Mouse (Mus musculus) CH12.LX (cell line): ENCODE data around the gene Msrb2. TPM values are rescaled to one million over a fixed set of nuclear protein-coding genes. Genes with fewer than 3 reads are reported as not detected.

ENCODE experiments used
- DNase-seq: peaks from one replicate; pipeline ENCODE4 v3.0.0-alpha.2; 2013; ENCODE audit errors: extremely low read depth
- H3K27ac ChIP-seq: 2 replicates; pipeline ENCODE4 v1.5.1; 2012; ENCODE audit warnings: low read depth, mild to moderate bottlenecking, control low read depth, moderate library complexity; ENCODE audit not compliant: insufficient read depth
- H3K27me3 ChIP-seq: replicated peaks from 2 replicates; pipeline ENCODE3; 2012; ENCODE audit warnings: inconsistent platforms
- H3K36me3 ChIP-seq, 2 experiments: replicated peaks in 1 of 2; 2 replicates each; pipeline versions ENCODE3 to v1.6.1; 2012; ENCODE audit warnings: inconsistent platforms in 1 of 2, low read length in 1 of 2, mild to moderate bottlenecking in 1 of 2, mixed read lengths in 1 of 2, moderate library complexity in 1 of 2; ENCODE audit not compliant: control insufficient read depth in 1 of 2, insufficient read depth in 1 of 2
- H3K4me1 ChIP-seq, 2 experiments: 2 replicates each; pipeline ENCODE4 v1.6.1; 2012; ENCODE audit warnings: inconsistent platforms in 1 of 2, moderate library complexity in 1 of 2; ENCODE audit not compliant: insufficient read depth in 2 of 2, control insufficient read depth in 1 of 2
- H3K4me2 ChIP-seq: 2 replicates; pipeline ENCODE4 v1.6.1; 2012; ENCODE audit warnings: low read depth, mild to moderate bottlenecking, control low read depth; ENCODE audit not compliant: poor library complexity, insufficient read depth, severe bottlenecking
- H3K4me3 ChIP-seq, 3 experiments: fragments of 150-350 bp in 1 of 3; sonication (generic) in 1 of 3; replicated peaks in 1 of 3; 2 replicates each; pipeline versions ENCODE3 to v1.5.1; 2011 to 2012; ENCODE audit warnings: low read depth in 2 of 3, low read length in 2 of 3, mild to moderate bottlenecking in 2 of 3, moderate library complexity in 2 of 3, control low read depth in 1 of 3, improper control_type of control experiment in 1 of 3, inconsistent platforms in 1 of 3, mixed read lengths in 1 of 3; ENCODE audit not compliant: poor library complexity in 1 of 3
- H3K79me2 ChIP-seq: replicated peaks from 2 replicates; pipeline ENCODE4 v1.6.1; 2012; ENCODE audit warnings: mild to moderate bottlenecking, moderate library complexity; ENCODE audit not compliant: control insufficient read depth, poor library complexity, insufficient read depth, severe bottlenecking; ENCODE audit errors: extremely low read depth
- H3K9ac ChIP-seq: 2 replicates; pipeline ENCODE4 v1.6.1; 2012; ENCODE audit warnings: low read depth, mild to moderate bottlenecking, control low read depth, moderate library complexity; ENCODE audit not compliant: insufficient read depth
- H3K9me3 ChIP-seq: replicated peaks from 2 replicates; pipeline ENCODE3; 2012; ENCODE audit warnings: low read length, inconsistent platforms, mixed read lengths
- CHD2 ChIP-seq: IDR thresholded peaks from 2 replicates; pipeline ENCODE4 v1.6.1; 2011; ENCODE audit warnings: low read length, improper control_type of control experiment
- CTCF ChIP-seq, 2 experiments: IDR thresholded peaks in 1 of 2; conservative IDR thresholded peaks in 1 of 2; 2 replicates each; pipeline ENCODE4 v1.5.1; 2011 to 2012; ENCODE audit warnings: low read depth in 2 of 2, low read length in 2 of 2, improper control_type of control experiment in 1 of 2, inconsistent platforms in 1 of 2, mild to moderate bottlenecking in 1 of 2, moderate library complexity in 1 of 2
- E2F4 ChIP-seq: IDR thresholded peaks from 2 replicates; pipeline ENCODE4 v1.6.1; 2011; ENCODE audit warnings: low read depth, low read length, improper control_type of control experiment; ENCODE audit not compliant: insufficient replicate concordance
- ETS1 ChIP-seq: conservative IDR thresholded peaks from 2 replicates; pipeline ENCODE4 v1.6.1; 2012; ENCODE audit warnings: low read depth, mild to moderate bottlenecking, inconsistent platforms, low read length, improper control_type of control experiment, moderate library complexity
- GABPA ChIP-seq: IDR thresholded peaks from 2 replicates; pipeline ENCODE4 v1.6.1; 2012; ENCODE audit warnings: low read depth, low read length, improper control_type of control experiment, inconsistent platforms; ENCODE audit not compliant: insufficient replicate concordance
- HCFC1 ChIP-seq: IDR thresholded peaks from 2 replicates; pipeline ENCODE4 v1.6.1; 2012; ENCODE audit warnings: low read depth, mild to moderate bottlenecking, inconsistent platforms, low read length, improper control_type of control experiment
- KAT2A ChIP-seq: IDR thresholded peaks from 2 replicates; pipeline ENCODE4 v1.6.1; 2012; ENCODE audit warnings: low read length, improper control_type of control experiment, inconsistent platforms; ENCODE audit not compliant: insufficient replicate concordance
- MAFK ChIP-seq: IDR thresholded peaks from 2 replicates; pipeline ENCODE4 v1.6.1; 2011; ENCODE audit warnings: low read length, improper control_type of control experiment; ENCODE audit not compliant: insufficient replicate concordance
- MAZ ChIP-seq: IDR thresholded peaks from 2 replicates; pipeline ENCODE4 v1.6.1; 2012; ENCODE audit warnings: low read depth, mild to moderate bottlenecking, inconsistent platforms, low read length, improper control_type of control experiment, moderate library complexity
- MEF2A ChIP-seq: IDR thresholded peaks from 2 replicates; pipeline ENCODE4 v1.6.1; 2014; ENCODE audit warnings: low read depth, mild to moderate bottlenecking, inconsistent platforms, low read length, improper control_type of control experiment, borderline replicate concordance
- MYC ChIP-seq: IDR thresholded peaks from 2 replicates; pipeline ENCODE4 v1.6.1; 2011; ENCODE audit warnings: low read depth, mild to moderate bottlenecking, improper control_type of control experiment, low read length
- PAX5 ChIP-seq: IDR thresholded peaks from 2 replicates; pipeline ENCODE4 v1.6.1; 2012; ENCODE audit warnings: low read length, inconsistent platforms, mixed read lengths
- POLR2AphosphoS2 ChIP-seq: IDR thresholded peaks from 2 replicates; pipeline ENCODE4 v1.6.1; 2011; ENCODE audit warnings: low read depth, low read length, improper control_type of control experiment
- RAD21 ChIP-seq: IDR thresholded peaks from 2 replicates; pipeline ENCODE4 v1.6.1; 2011; ENCODE audit warnings: low read depth, mild to moderate bottlenecking, low read length, improper control_type of control experiment, moderate library complexity
- SIN3A ChIP-seq: IDR thresholded peaks from 2 replicates; pipeline ENCODE4 v1.6.1; 2012; ENCODE audit warnings: low read length, improper control_type of control experiment, inconsistent platforms
- SMC3 ChIP-seq: IDR thresholded peaks from 2 replicates; pipeline ENCODE4 v1.6.1; 2011; ENCODE audit warnings: low read depth, low read length, improper control_type of control experiment
- TBP ChIP-seq: conservative IDR thresholded peaks from 2 replicates; pipeline ENCODE4 v1.6.1; 2011; ENCODE audit warnings: low read depth, low read length, improper control_type of control experiment
- USF1 ChIP-seq: IDR thresholded peaks from 2 replicates; pipeline ENCODE4 v1.6.1; 2014; ENCODE audit warnings: low read depth, mild to moderate bottlenecking, inconsistent platforms, low read length, improper control_type of control experiment
- ZC3H11A ChIP-seq: IDR thresholded peaks from 2 replicates; pipeline ENCODE4 v1.6.1; 2012; ENCODE audit warnings: low read depth, mild to moderate bottlenecking, inconsistent platforms, low read length, improper control_type of control experiment
- ZKSCAN1 ChIP-seq: IDR thresholded peaks from 2 replicates; pipeline ENCODE4 v1.6.1; 2012; ENCODE audit warnings: low read depth, inconsistent platforms, low read length, improper control_type of control experiment, borderline replicate concordance
- dilution Hi-C: fragments of 300-500 bp; cut with MboI; formaldehyde crosslinking; loops from 2 replicates; pipeline ENCODE4 v1.14.3; 2020; ENCODE audit warnings: low sequenced_read_pairs; ENCODE audit not compliant: extremely low pct_unique_long_range_greater_than_20kb, extremely low pct_ligation_motif_present
- in situ Hi-C: fragments of 300-500 bp; cut with MboI; formaldehyde crosslinking; loops from 3 replicates; pipeline ENCODE4 v1.14.3; 2019; ENCODE audit warnings: low sequenced_read_pairs, low pct_ligation_motif_present, low pct_unique_long_range_greater_than_20kb, mixed read lengths
- polyA plus RNA-seq: library from polyadenylated mRNA; unstranded; fragments of >175 nt; gene quantifications from 2 replicates; pipeline ENCODE4 v1.2.1, GENCODE M21; 2012; ENCODE audit warnings: low read depth; ENCODE audit not compliant: insufficient read length
- total RNA-seq, 2 experiments: library from RNA; depleted of rRNA; stranded (reverse); fragments of 300-350 nt in 1 of 2; fragments of >200 nt in 1 of 2; gene quantifications; 2 replicates each; pipeline ENCODE4 v1.2.3; 2012 to 2014

Gene Msrb2
- total and polyA plus RNA-seq, 3 experiments, result 9.0 to 27.8 (median 21.6) TPM

DNA sequence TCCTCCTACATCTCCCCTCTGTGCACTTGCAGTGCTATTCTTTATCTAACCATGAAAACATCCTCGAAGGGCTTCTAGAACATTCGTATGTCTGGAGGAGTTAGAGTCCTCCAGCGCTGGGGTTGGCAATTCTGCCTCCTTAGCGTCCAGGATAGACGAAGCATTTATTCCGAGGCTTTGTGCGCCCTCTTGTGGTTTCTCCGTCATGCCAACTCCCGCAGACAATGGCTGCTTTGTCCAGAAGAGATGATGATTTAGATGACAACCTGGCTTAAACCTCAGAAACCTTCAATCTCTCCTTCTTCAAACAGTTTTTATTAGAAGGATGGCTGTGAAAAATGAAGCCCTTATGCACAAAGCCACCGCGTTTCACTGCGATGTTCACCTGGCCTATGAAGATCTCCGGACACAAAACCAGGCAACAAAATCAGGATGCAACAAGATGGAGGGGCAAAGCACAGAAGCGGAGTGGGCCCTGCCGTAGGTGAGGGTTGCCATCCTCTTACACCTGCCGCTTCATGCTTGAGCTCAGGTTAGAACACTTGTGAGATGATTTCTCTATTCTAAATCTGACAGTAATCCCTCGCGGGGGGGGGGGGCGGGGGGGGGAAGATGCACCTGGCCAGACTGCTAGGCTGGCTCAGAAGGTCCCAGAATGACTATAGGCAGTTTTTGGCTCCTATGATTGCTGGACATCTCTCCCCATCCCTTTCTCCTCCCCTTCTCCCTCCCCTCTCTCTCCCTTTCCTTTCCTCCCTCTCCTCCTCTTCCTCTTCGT is 26.4 kb upstream of the Msrb2 start:
- no peaks in the 10 kb centered on the region for H3K36me3 ChIP-seq
- dilution Hi-C loops, result no loop called here
- DNase-seq, result peak; percentile 86
- no peaks in the 10 kb centered on the region for H3K27me3 ChIP-seq
- no peak overlapping the region for H3K4me3 ChIP-seq
- H3K9ac ChIP-seq, result no peak overlapping the region
- peak overlapping the region; percentile 62; the same call in 1 of the 2 replicates for H3K4me2 ChIP-seq
- peaks cover 2 to 9% of the 10 kb centered on the region in 2 experiments; a peak in 3 of 4 replicates for H3K4me1 ChIP-seq
- no peak overlapping the region for H3K27ac ChIP-seq
- TF ChIP-seq RAD21, result peak; percentile 88
- peak; percentile 69 to 87; a peak in 3 of 4 replicates for TF ChIP-seq CTCF (conservative IDR thresholded peaks at IDR 0.05 in 1 of 2, IDR thresholded peaks at IDR 0.05 in 1 of 2; ENCODE audit: low read depth in 2 of 2, low read length in 2 of 2)
- no peak for TF ChIP-seq KAT2A
- TF ChIP-seq SMC3, result peak; percentile 78
- no peaks in the 10 kb centered on the region for H3K79me2 ChIP-seq
- in situ Hi-C loops, result loop anchor here (25.0 kb wide), 1 partner anchor 483 kb away; no protein-coding TSS in a partner anchor
- no peaks in the 10 kb centered on the region for H3K9me3 ChIP-seq

DNA sequence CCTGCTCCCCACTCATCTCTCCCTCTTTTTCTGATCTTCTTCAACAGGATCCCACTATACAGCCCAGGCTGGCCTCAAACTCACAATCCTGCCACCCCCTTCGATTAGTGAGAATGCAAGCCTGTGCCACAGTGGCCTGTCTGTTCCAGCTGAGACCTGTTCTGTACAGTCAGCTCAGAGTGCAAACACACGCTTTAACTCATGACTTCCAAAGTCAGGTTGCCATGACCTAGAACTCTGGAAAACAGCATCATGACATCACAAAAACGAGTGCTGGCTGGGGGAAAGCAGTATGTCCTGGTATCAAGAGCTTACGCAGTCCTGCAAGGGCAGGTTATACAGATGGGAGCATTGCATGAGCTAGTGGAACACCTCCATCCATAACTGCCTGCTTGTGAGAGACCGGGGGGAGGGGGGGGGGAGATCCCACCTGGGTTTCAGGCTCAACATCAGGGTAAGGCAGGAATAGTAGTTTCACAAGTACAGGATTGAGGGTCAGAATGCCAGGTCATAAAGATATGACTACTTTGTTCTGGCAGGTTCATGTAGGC is 25.8 kb upstream of the Msrb2 start:
- H3K36me3 ChIP-seq, result no peaks in the 10 kb centered on the region
- H3K79me2 ChIP-seq, result no peaks in the 10 kb centered on the region
- TF ChIP-seq USF1 (no peak), MAZ (no peak), E2F4 (no peak), MEF2A (no peak), RAD21 (no peak)
- no peak overlapping the region for H3K4me2 ChIP-seq
- peaks cover 2 to 9% of the 10 kb centered on the region in 2 experiments; a peak in 3 of 4 replicates for H3K4me1 ChIP-seq
- no peaks in the 10 kb centered on the region for H3K9me3 ChIP-seq
- in situ Hi-C loops (loop anchor here (25.0 kb wide), 1 partner anchor 483 kb away; no protein-coding TSS in a partner anchor), dilution Hi-C loops (no loop called here)
- no peak overlapping the region for H3K9ac ChIP-seq
- H3K4me3 ChIP-seq, result no peak overlapping the region
- no peak overlapping the region for H3K27ac ChIP-seq
- DNase-seq, result no peak
- no peaks in the 10 kb centered on the region for H3K27me3 ChIP-seq

DNA sequence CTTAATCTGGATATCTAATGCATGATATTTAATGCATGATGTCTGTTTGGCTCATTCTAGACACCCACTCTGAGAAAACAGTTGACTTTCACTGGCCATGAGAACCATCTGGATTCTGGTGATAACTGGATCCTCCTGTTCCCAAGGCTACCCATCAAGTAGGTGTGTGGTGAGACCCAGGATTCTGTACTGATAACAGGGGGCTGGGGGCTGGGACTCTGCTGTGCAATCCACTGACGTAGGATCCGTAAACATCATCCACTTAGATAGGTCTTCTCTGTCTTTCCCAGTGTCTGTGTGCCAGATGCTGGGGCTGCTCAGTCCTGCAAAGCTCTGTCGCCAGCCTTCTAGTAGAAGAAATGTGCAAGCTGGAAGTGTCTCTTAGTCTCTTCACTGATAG is 22.8 kb upstream of the Msrb2 start:
- Histone ChIP-seq H3K27ac (no peak overlapping the region), H3K9ac (no peak overlapping the region), H3K79me2 (no peaks in the 10 kb centered on the region), H3K27me3 (no peaks in the 10 kb centered on the region), H3K4me1 (peaks cover 6 to 17% of the 10 kb centered on the region in 2 experiments), H3K36me3 (no peaks in the 10 kb centered on the region), H3K9me3 (no peaks in the 10 kb centered on the region), H3K4me2 (no peak overlapping the region), H3K4me3 (no peak overlapping the region)
- in situ Hi-C loops (loop anchor here (25.0 kb wide), 1 partner anchor 486 kb away; no protein-coding TSS in a partner anchor), dilution Hi-C loops (no loop called here)
- DNase-seq, result no peak
- TF ChIP-seq MYC, result no peak
- TF ChIP-seq E2F4, result no peak
- TF ChIP-seq SIN3A, result no peak
- no peak for TF ChIP-seq TBP
- TF ChIP-seq ETS1, result no peak
- TF ChIP-seq CHD2, result no peak
- no peak for TF ChIP-seq PAX5
- no peak for TF ChIP-seq POLR2AphosphoS2
- TF ChIP-seq ZKSCAN1, result no peak
- no peak for TF ChIP-seq GABPA
- TF ChIP-seq ZC3H11A, result no peak
- no peak for TF ChIP-seq MAFK
- TF ChIP-seq SMC3, result no peak
- TF ChIP-seq MEF2A, result no peak
- TF ChIP-seq HCFC1, result no peak
